Mouse (Mus musculus) forebrain, postnatal 0 days (tissue): Measurements from ENCODE around the gene Guk1. TPM values are rescaled to one million over a fixed set of nuclear protein-coding genes. Genes with fewer than 3 reads are reported as not detected.

Source experiments
- ATAC-seq: fragments of 200-750 bp; cut with Nextera tagmentation; 2 replicates; pipeline ENCODE4 v1.8.0; 2017; ENCODE audit warnings: mild to moderate bottlenecking, moderate library complexity
- DNase-seq: peaks from one replicate; pipeline ENCODE4 v3.0.0-alpha.2; 2015
- H3K27ac ChIP-seq: fragments of 300-500 bp; sonication (generic); 2 replicates; pipeline ENCODE4 v1.5.1; 2014; ENCODE audit warnings: low read depth, mild to moderate bottlenecking, antibody characterized with exemption, low read length, moderate library complexity, mixed read lengths
- H3K27me3 ChIP-seq: fragments of 300-500 bp; sonication (generic); 2 replicates; pipeline ENCODE4 v1.6.1; 2014; ENCODE audit warnings: mild to moderate bottlenecking, low read length, mixed read lengths; ENCODE audit not compliant: insufficient read depth
- H3K36me3 ChIP-seq: fragments of 300-500 bp; sonication (generic); 2 replicates; pipeline ENCODE4 v1.6.1; 2014; ENCODE audit warnings: mild to moderate bottlenecking, moderate library complexity; ENCODE audit not compliant: insufficient read depth
- H3K4me1 ChIP-seq: fragments of 300-500 bp; sonication (generic); 2 replicates; pipeline ENCODE4 v1.6.1; 2014; ENCODE audit warnings: antibody characterized with exemption; ENCODE audit not compliant: insufficient read depth
- H3K4me2 ChIP-seq: fragments of 300-500 bp; sonication (generic); 2 replicates; pipeline ENCODE4 v1.6.1; 2014; ENCODE audit warnings: low read depth, mild to moderate bottlenecking, moderate library complexity
- H3K4me3 ChIP-seq: fragments of 300-500 bp; sonication (generic); 2 replicates; pipeline ENCODE4 v1.5.1; 2014; ENCODE audit warnings: low read depth, low read length, mixed read lengths
- H3K9ac ChIP-seq: fragments of 300-500 bp; sonication (generic); 2 replicates; pipeline ENCODE4 v1.6.1; 2014; ENCODE audit warnings: mild to moderate bottlenecking
- H3K9me3 ChIP-seq: fragments of 300-500 bp; sonication (generic); 2 replicates; pipeline ENCODE4 v1.6.1; 2016; ENCODE audit warnings: low read length
- CTCF ChIP-seq: sonication (generic); IDR thresholded peaks from 2 replicates; pipeline ENCODE4 v1.5.1; 2016; ENCODE audit warnings: antibody characterized with exemption, control low read depth, low read depth
- WGBS: fragments of 180-500 bp; shearing (Covaris S2); extraction: QIAGEN DNeasy Blood & Tissue Kit; methylation state at CpG from one replicate; pipeline ENCODE4 v1.1.7; 2014; 5-methylcytosine and 5-hydroxymethylcytosine counted together
- polyA plus RNA-seq: library from polyadenylated mRNA; unstranded; fragments of >200 nt; fragmentation: Nextera tagmentation; extraction: Ambion mirVana; gene quantifications from 2 replicates; pipeline ENCODE4 v1.2.1, GENCODE M21; 2015
- total RNA-seq: library from RNA; depleted of rRNA; stranded (reverse); fragments of >200 nt; gene quantifications from 2 replicates; pipeline ENCODE4 v1.2.3, GENCODE M21; 2014

Gene Guk1
- total and polyA plus RNA-seq, 2 experiments from 2014 or later = 122 to 274 TPM

- ATAC-seq (no peak), DNase-seq (no peak)
- Histone ChIP-seq H3K27me3 (no peaks in the 10 kb centered on the region), H3K27ac (no peak overlapping the region), H3K36me3 (no peaks in the 10 kb centered on the region), H3K4me3 (no peak overlapping the region), H3K9me3 (no peaks in the 10 kb centered on the region), H3K4me2 (no peak overlapping the region), H3K4me1 (no peaks in the 10 kb centered on the region), H3K9ac (no peak overlapping the region)
- 18% methylated on average over 3 of the region's 3 CpGs for WGBS
- peak; percentile 36 for TF ChIP-seq CTCF
These were observed 40.3 kb downstream of the Guk1 start for GRCm38 (mm10) chr11:59151729-59152128.

GRCm38 (mm10) chr11:59149302-59149701 lies 42.7 kb downstream of the Guk1 start:
- no peaks in the 10 kb centered on the region for H3K4me1 ChIP-seq
- no peak overlapping the region for H3K27ac ChIP-seq
- H3K9me3 ChIP-seq = no peaks in the 10 kb centered on the region
- 77% methylated on average over 3 of the region's 3 CpGs for WGBS
- no peak; the same call in 1 of the 2 replicates for ATAC-seq
- no peaks in the 10 kb centered on the region for H3K36me3 ChIP-seq
- no peak overlapping the region for H3K9ac ChIP-seq
- no peak for TF ChIP-seq CTCF
- no peak overlapping the region for H3K4me2 ChIP-seq
- no peak for DNase-seq
- no peak overlapping the region for H3K4me3 ChIP-seq
- H3K27me3 ChIP-seq = no peaks in the 10 kb centered on the region

GRCm38 (mm10) chr11:59142962-59143361 lies 49.0 kb downstream of the Guk1 start:
- no peak overlapping the region for H3K4me2 ChIP-seq
- no peak overlapping the region for H3K9ac ChIP-seq
- DNase-seq = no peak
- WGBS = 86% methylated on average over 5 of the region's 5 CpGs
- no peak for ATAC-seq
- no peak for TF ChIP-seq CTCF
- H3K27ac ChIP-seq = no peak overlapping the region
- no peaks in the 10 kb centered on the region for H3K36me3 ChIP-seq
- no peaks in the 10 kb centered on the region for H3K4me1 ChIP-seq
- H3K9me3 ChIP-seq = no peaks in the 10 kb centered on the region
- H3K4me3 ChIP-seq = no peak overlapping the region
- H3K27me3 ChIP-seq = no peaks in the 10 kb centered on the region

GRCm38 (mm10) chr11:59141772-59142370 lies 50.1 kb downstream of the Guk1 start:
- 16% methylated on average over 14 of the region's 14 CpGs for WGBS
- H3K36me3 ChIP-seq = no peaks in the 10 kb centered on the region
- DNase-seq (no peak), ATAC-seq (no peak)
- H3K9ac ChIP-seq = no peak overlapping the region
- TF ChIP-seq CTCF = no peak
- no peak overlapping the region for H3K27ac ChIP-seq
- H3K4me2 ChIP-seq = no peak overlapping the region
- H3K27me3 ChIP-seq = peaks cover 1% of the 10 kb centered on the region
- H3K4me1 ChIP-seq = no peaks in the 10 kb centered on the region
- H3K9me3 ChIP-seq = no peaks in the 10 kb centered on the region
- H3K4me3 ChIP-seq = no peak overlapping the region

GRCm38 (mm10) chr11:59138537-59139486 lies 53.2 kb downstream of the Guk1 start:
- no peak for TF ChIP-seq CTCF
- H3K4me3 ChIP-seq = no peak overlapping the region
- DNase-seq = no peak
- ATAC-seq = no peak
- no peak overlapping the region for H3K9ac ChIP-seq
- H3K4me2 ChIP-seq = no peak overlapping the region
- no peak overlapping the region for H3K27ac ChIP-seq
- 71% methylated on average over 19 of the region's 19 CpGs for WGBS
- H3K9me3 ChIP-seq = no peaks in the 10 kb centered on the region
- H3K36me3 ChIP-seq = no peaks in the 10 kb centered on the region
- no peaks in the 10 kb centered on the region for H3K4me1 ChIP-seq
- H3K27me3 ChIP-seq = peaks cover 31% of the 10 kb centered on the region

- 52% methylated on average over 12 of the region's 12 CpGs for WGBS
- TF ChIP-seq CTCF = no peak
- Histone ChIP-seq H3K27ac (no peak overlapping the region), H3K9ac (no peak overlapping the region), H3K4me3 (no peak overlapping the region), H3K9me3 (no peaks in the 10 kb centered on the region), H3K4me2 (no peak overlapping the region), H3K36me3 (no peaks in the 10 kb centered on the region), H3K4me1 (no peaks in the 10 kb centered on the region), H3K27me3 (peaks cover 38% of the 10 kb centered on the region)
- no peak for DNase-seq
- ATAC-seq = no peak
These were observed 54.9 kb downstream of the Guk1 start for GRCm38 (mm10) chr11:59136994-59137706.
